Mouse (Mus musculus): ENCODE data around the gene Adgrg7. TPM values are rescaled to one million over a fixed set of nuclear protein-coding genes. Genes with fewer than 3 reads are reported as not detected.

Adgrg7 gene
- polyA plus RNA-seq, 1 experiment from 2014 or later, result not detected

DNA sequence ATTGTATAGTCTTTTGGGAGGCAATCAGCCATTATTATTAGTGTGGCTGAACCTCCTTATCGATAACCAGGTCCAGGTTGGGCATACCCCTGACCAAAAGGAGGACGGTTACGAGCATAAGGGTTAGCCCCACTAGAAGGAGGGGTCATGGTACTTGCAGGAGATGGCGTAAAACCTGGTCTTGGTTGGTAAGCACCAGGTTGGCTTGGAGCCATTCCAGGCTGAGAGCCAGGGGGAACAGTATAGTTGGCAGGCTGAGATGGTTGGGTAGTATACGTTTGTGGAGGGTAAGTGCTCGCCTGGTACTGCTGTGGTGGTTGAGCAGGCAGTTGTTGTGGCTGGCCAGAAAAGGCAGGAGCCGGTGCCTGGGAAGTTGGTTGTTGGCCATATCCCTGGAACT is 104.9 kb downstream of the Adgrg7 start:
- Histone ChIP-seq H3K4me1 (replicated peaks; ENCODE audit: control insufficient read depth, insufficient read depth, low read length) (no peaks in the 10 kb centered on the region), H3K4me3 (ENCODE audit: low read depth, low read length) (no peak overlapping the region), H3K27ac (ENCODE audit: low read depth, low read length) (no peak overlapping the region), H3K36me3 (ENCODE audit: control insufficient read depth, insufficient read depth, low read length) (peaks cover 4% of the 10 kb centered on the region; the same call in 1 of the 2 replicates), H3K4me2 (ENCODE audit: low read depth, low read length, severe bottlenecking) (no peak overlapping the region), H3K9me3 (ENCODE audit: control insufficient read depth, low read length) (no peaks in the 10 kb centered on the region), H3K27me3 (ENCODE audit: control insufficient read depth, insufficient read depth, low read length) (no peaks in the 10 kb centered on the region), H3K9ac (ENCODE audit: low read length) (no peak overlapping the region)
- no peak for ATAC-seq (replicated peaks; ENCODE audit: low FRiP score)
- DNase-seq (ENCODE audit: low spot score), result no peak
- 96% methylated on average over 7 of the region's 7 CpGs for WGBS

GRCm38 (mm10) chr16:56686747-56687146 is 108.9 kb downstream of the Adgrg7 start:
- H3K4me1 ChIP-seq (replicated peaks; ENCODE audit: control insufficient read depth, insufficient read depth, low read length), result no peaks in the 10 kb centered on the region
- no peak for DNase-seq (ENCODE audit: low spot score)
- no peak for ATAC-seq (replicated peaks; ENCODE audit: low FRiP score)
- no peak overlapping the region for H3K4me3 ChIP-seq (ENCODE audit: low read depth, low read length)
- no peak overlapping the region for H3K4me2 ChIP-seq (ENCODE audit: low read depth, low read length, severe bottlenecking)
- no peak overlapping the region for H3K27ac ChIP-seq (ENCODE audit: low read depth, low read length)
- no peak overlapping the region for H3K9ac ChIP-seq (ENCODE audit: low read length)
- no peaks in the 10 kb centered on the region for H3K9me3 ChIP-seq (ENCODE audit: control insufficient read depth, low read length)
- H3K36me3 ChIP-seq (ENCODE audit: control insufficient read depth, insufficient read depth, low read length), result peaks cover 4% of the 10 kb centered on the region; the same call in 1 of the 2 replicates
- WGBS, result 92% methylated on average over 5 of the region's 5 CpGs
- H3K27me3 ChIP-seq (ENCODE audit: control insufficient read depth, insufficient read depth, low read length), result no peaks in the 10 kb centered on the region

DNA sequence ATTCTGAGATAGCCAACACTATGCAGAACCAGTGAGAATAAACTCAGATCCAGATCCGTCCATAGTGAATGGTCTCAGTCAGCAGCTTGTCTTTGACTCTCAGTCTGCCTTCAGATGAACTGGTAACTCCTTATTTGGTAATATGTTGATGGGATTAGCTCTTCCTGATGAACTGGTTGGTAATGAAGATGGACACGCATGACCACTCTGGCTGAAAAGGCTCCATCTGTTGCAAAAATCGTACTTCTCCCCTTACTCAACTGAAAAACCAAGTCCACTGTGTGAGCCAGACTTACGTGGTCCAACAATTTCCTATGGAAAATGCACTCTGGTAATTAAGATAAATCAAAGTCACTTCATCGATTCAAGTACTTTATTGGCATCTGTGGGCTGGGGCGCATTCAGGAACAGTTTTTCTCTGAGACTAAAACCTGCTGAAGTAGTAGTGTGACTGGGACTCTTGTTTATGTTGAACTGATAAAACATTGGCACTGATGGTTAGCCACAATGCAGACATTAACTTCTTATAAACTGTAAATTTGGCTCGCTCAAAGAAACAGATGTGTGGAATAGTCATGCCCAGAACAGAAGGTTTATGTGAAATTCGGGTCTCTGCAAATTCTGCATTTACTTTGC is 114.5 kb downstream of the Adgrg7 start:
- Histone ChIP-seq H3K4me2 (ENCODE audit: low read depth, low read length, severe bottlenecking) (no peak overlapping the region), H3K9ac (ENCODE audit: low read length) (no peak overlapping the region), H3K27ac (ENCODE audit: low read depth, low read length) (no peak overlapping the region), H3K27me3 (ENCODE audit: control insufficient read depth, insufficient read depth, low read length) (no peaks in the 10 kb centered on the region), H3K4me1 (replicated peaks; ENCODE audit: control insufficient read depth, insufficient read depth, low read length) (no peaks in the 10 kb centered on the region), H3K9me3 (ENCODE audit: control insufficient read depth, low read length) (no peaks in the 10 kb centered on the region), H3K36me3 (ENCODE audit: control insufficient read depth, insufficient read depth, low read length) (no peaks in the 10 kb centered on the region; the same call in 1 of the 2 replicates), H3K4me3 (ENCODE audit: low read depth, low read length) (no peak overlapping the region)
- DNase-seq (ENCODE audit: low spot score) (no peak), ATAC-seq (replicated peaks; ENCODE audit: low FRiP score) (no peak)
- 79% methylated on average over 8 of the region's 8 CpGs for WGBS

- DNase-seq (ENCODE audit: low spot score), result no peak
- no peak overlapping the region for H3K4me2 ChIP-seq (ENCODE audit: low read depth, low read length, severe bottlenecking)
- 77% methylated on average over 4 of the region's 4 CpGs for WGBS
- no peaks in the 10 kb centered on the region for H3K9me3 ChIP-seq (ENCODE audit: control insufficient read depth, low read length)
- H3K36me3 ChIP-seq (ENCODE audit: control insufficient read depth, insufficient read depth, low read length), result no peaks in the 10 kb centered on the region
- no peaks in the 10 kb centered on the region for H3K4me1 ChIP-seq (replicated peaks; ENCODE audit: control insufficient read depth, insufficient read depth, low read length)
- no peak overlapping the region for H3K9ac ChIP-seq (ENCODE audit: low read length)
- no peaks in the 10 kb centered on the region for H3K27me3 ChIP-seq (ENCODE audit: control insufficient read depth, insufficient read depth, low read length)
- H3K27ac ChIP-seq (ENCODE audit: low read depth, low read length), result no peak overlapping the region
- no peak for ATAC-seq (replicated peaks; ENCODE audit: low FRiP score)
- no peak overlapping the region for H3K4me3 ChIP-seq (ENCODE audit: low read depth, low read length)
Observed at GRCm38 (mm10) chr16:56677146-56677545, 118.5 kb downstream of the Adgrg7 start.

Other genes with a start within 250 kb of the Adgrg7 start
- gene Tfg, start 78.4 kb downstream of the Adgrg7 start, polyA plus RNA-seq (2014; fragmentation: Nextera tagmentation; extraction: Ambion mirVana), result 200 and 208 TPM in 2 replicates
- gene Tmem45a, start 90.3 kb upstream of the Adgrg7 start, polyA plus RNA-seq (2014; fragmentation: Nextera tagmentation; extraction: Ambion mirVana), result 4.6 and 5.6 TPM in 2 replicates
- not detected in 2 replicates for gene Lnp1, start 132.2 kb upstream of the Adgrg7 start, polyA plus RNA-seq (2014; fragmentation: Nextera tagmentation; extraction: Ambion mirVana)